Mouse (Mus musculus) liver, adult 2 months (tissue): ENCODE measurements at regions not wholly inside any gene's neighbourhood (a gene's known extent, or its start where the extent isn't known, plus 50 kb on each side); places are given as distances from the start of the nearest gene placed in this dataset.

Experiments used
- DNase-seq: peaks from one replicate; pipeline ENCODE4 v3.0.0-alpha.2; 2011; ENCODE audit warnings: low read depth, low spot score; ENCODE audit errors: extremely low read depth
- H3K27ac ChIP-seq: fragments of 200-500 bp; replicated peaks from 2 replicates; pipeline ENCODE4 v1.5.1; 2012; ENCODE audit warnings: low read depth, mild to moderate bottlenecking, control low read depth, inconsistent platforms, low read length; ENCODE audit not compliant: insufficient read depth
- H3K27me3 ChIP-seq: fragments of 200-500 bp; 2 replicates; pipeline ENCODE4 v1.6.1; 2012; ENCODE audit warnings: mild to moderate bottlenecking, moderate library complexity, low read length, inconsistent platforms; ENCODE audit not compliant: control insufficient read depth, insufficient read depth
- H3K36me3 ChIP-seq: fragments of 200-500 bp; 2 replicates; pipeline ENCODE4 v1.6.1; 2012; ENCODE audit warnings: low read length, inconsistent platforms; ENCODE audit not compliant: control insufficient read depth, insufficient read depth
- H3K4me1 ChIP-seq: fragments of 200-500 bp; 2 replicates; pipeline ENCODE4 v1.6.1; 2011; ENCODE audit warnings: low read length; ENCODE audit not compliant: control insufficient read depth, insufficient read depth
- H3K4me3 ChIP-seq: fragments of 200-500 bp; 2 replicates; pipeline ENCODE4 v1.5.1; 2011; ENCODE audit warnings: low read depth, mild to moderate bottlenecking, control low read depth, low read length, moderate library complexity; ENCODE audit not compliant: insufficient read depth
- H3K79me2 ChIP-seq: fragments of 200-500 bp; 2 replicates; pipeline ENCODE4 v1.6.1; 2012; ENCODE audit warnings: inconsistent platforms, mild to moderate bottlenecking, low read length, moderate library complexity; ENCODE audit not compliant: control insufficient read depth, insufficient read depth
- H3K9ac ChIP-seq: fragments of 200-500 bp; 2 replicates; pipeline ENCODE4 v1.6.1; 2012; ENCODE audit warnings: low read depth, mild to moderate bottlenecking, control low read depth, inconsistent platforms, low read length
- CTCF ChIP-seq: fragments of 200-500 bp; IDR thresholded peaks from 2 replicates; pipeline ENCODE4 v1.5.1; 2011; ENCODE audit warnings: low read depth, low read length, control low read depth
- POLR2A ChIP-seq: fragments of 200-500 bp; IDR thresholded peaks from 2 replicates; pipeline ENCODE4 v1.6.1; 2011; ENCODE audit warnings: low read length, control low read depth; ENCODE audit not compliant: insufficient read depth; ENCODE audit errors: extremely low read depth
- WGBS: fragments of 180-500 bp; shearing (Covaris S2); methylation state at CpG from one replicate; pipeline ENCODE4 v1.1.7; 2018; 5-methylcytosine and 5-hydroxymethylcytosine counted together

DNA sequence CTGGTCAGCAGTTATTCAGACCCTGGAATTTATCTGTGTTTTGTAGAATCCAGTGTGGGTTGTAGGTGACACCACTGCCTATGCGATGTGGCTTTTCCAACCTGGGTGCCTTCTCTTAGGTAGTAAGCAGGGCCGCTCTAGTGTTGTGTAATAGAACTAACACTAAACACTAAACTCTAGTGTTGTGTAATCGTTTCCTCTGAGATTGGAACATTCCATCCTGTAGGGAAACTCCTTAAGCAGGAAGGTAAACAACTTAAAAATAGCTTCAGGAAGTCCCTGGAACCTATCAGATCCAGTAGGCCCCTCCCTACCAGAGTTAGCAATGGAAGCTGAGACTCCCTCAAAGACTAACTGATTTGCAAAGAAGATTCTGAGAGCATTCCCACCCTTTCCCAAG lies 161.9 kb upstream of the Hs3st3a1 start:
- Histone ChIP-seq H3K9ac (no peak overlapping the region), H3K4me3 (no peak overlapping the region), H3K27me3 (no peaks in the 10 kb centered on the region), H3K36me3 (no peaks in the 10 kb centered on the region), H3K27ac (no peak overlapping the region), H3K79me2 (no peaks in the 10 kb centered on the region), H3K4me1 (no peaks in the 10 kb centered on the region)
- DNase-seq, result peak; percentile 45
- no peak for TF ChIP-seq CTCF
- TF ChIP-seq POLR2A, result no peak
- 25% methylated on average over 3 of the region's 3 CpGs for WGBS

DNA sequence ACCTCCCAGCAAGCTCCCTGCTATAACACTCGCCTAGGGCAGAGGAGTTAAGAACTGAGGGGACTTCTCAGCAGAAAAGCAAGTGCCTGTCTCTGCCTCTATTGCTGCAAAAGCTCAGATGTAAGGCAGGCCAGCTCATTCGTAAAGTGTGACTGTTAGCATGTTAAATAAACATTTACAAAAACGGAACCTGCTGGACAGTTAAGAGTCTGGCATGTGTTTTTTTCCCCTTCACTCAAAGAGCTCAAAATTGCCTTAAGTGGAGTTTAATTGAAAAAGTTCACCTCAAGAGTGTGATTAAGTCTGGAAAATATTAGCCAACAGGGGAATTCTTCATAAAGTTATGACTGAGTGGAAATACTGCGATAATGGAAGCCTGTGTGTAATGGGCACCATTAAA lies 167.0 kb upstream of the Hs3st3a1 start:
- H3K79me2 ChIP-seq, result no peaks in the 10 kb centered on the region
- TF ChIP-seq POLR2A (no peak), CTCF (no peak)
- no peak for DNase-seq
- H3K27ac ChIP-seq, result no peak overlapping the region
- no peaks in the 10 kb centered on the region for H3K27me3 ChIP-seq
- H3K4me1 ChIP-seq, result no peaks in the 10 kb centered on the region
- 55% methylated on average over 4 of the region's 4 CpGs for WGBS
- H3K36me3 ChIP-seq, result no peaks in the 10 kb centered on the region
- H3K4me3 ChIP-seq, result no peak overlapping the region
- H3K9ac ChIP-seq, result no peak overlapping the region

DNA sequence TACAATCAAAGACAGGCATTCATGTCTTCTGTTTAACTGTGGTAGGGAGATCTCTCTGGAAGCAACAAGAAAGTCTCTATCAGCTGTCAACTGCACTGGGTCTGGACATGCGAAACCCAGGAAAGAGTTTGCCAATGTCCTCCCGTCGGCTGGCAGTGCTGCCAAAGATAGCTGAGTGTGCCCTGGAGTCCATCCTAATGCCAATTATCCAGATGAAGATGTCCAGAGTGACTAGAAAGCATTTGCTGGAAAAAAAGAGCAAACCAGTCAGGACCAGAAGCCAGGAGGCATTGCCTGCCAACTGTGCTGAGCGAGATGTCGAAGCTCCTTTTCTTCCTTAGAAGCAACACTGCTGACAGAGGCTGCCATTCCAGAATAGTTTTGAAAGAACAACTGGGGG lies 167.6 kb upstream of the Hs3st3a1 start:
- Histone ChIP-seq H3K9ac (no peak overlapping the region), H3K4me3 (no peak overlapping the region), H3K36me3 (no peaks in the 10 kb centered on the region), H3K4me1 (no peaks in the 10 kb centered on the region), H3K79me2 (no peaks in the 10 kb centered on the region), H3K27ac (no peak overlapping the region), H3K27me3 (no peaks in the 10 kb centered on the region)
- DNase-seq, result no peak
- 80% methylated on average over 5 of the region's 5 CpGs for WGBS
- no peak for TF ChIP-seq POLR2A
- TF ChIP-seq CTCF, result no peak

DNA sequence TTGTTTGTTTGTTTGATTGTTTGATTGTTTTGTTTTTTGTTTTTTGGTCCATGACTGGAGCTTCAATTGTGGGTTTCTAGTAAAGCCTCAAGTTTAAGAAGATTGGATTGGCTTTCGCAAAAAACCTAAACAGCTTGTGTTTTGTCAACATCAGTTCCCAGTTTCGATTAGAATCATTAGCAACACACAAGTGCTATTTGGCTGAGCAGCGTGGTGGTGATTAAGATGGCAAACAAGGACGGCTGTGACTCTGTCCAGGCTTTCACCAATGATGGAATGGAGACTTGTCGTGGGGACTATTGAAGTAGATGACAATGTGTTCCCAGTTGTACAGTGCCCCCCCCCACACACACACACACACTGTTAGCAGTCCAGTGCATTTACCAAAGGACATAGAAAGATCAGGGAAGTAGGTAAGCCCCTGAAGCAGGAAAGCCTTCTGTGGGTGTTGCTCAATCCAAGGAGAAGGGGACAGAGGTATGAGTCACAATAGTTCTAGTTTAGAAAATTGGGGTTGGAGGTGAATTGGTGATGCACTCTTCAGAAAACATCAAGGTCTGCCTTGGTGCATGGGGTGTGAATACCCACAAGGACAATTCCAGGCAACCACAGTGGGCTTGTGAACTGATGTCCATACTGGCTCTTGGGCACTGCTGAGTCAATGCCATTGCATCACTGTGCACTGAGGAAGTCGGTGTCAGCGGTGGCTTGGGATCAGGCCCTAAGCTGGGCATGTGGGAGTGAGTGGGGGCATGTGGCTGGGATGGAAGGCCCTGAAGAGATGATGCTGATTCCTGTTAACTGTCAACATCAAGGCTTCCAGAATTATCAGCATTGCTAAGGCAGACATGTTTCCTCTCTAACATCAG lies 174.5 kb upstream of the Cox10 start:
- Histone ChIP-seq H3K27me3 (no peaks in the 10 kb centered on the region), H3K9ac (no peak overlapping the region), H3K36me3 (no peaks in the 10 kb centered on the region), H3K27ac (no peak overlapping the region), H3K4me3 (no peak overlapping the region), H3K79me2 (no peaks in the 10 kb centered on the region), H3K4me1 (no peaks in the 10 kb centered on the region)
- no peak for TF ChIP-seq POLR2A
- TF ChIP-seq CTCF, result no peak
- no peak for DNase-seq
- WGBS, result 66% methylated on average over 7 of the region's 7 CpGs

DNA sequence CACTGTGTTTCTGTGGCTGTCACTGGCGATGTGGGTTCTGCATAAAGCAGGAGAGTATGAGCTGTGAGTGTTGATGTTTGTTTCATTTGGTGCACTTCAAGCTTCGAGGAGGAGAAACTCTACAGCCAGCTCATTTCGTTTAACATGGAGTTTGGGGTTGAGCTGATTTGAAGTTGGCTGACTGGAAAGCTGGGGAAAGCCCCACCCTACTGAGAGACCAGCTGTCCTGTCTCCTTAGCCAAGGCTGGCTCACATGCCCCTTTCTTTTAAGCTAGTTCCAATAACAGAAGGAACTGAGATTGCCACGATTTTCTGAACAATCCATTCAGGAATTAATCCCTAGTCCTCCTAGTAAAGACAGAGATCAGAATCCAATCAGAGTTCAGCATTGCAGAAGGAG lies 157.6 kb upstream of the Cox10 start:
- H3K79me2 ChIP-seq, result no peaks in the 10 kb centered on the region
- H3K27me3 ChIP-seq, result no peaks in the 10 kb centered on the region
- H3K4me1 ChIP-seq, result no peaks in the 10 kb centered on the region
- H3K36me3 ChIP-seq, result no peaks in the 10 kb centered on the region
- TF ChIP-seq CTCF, result no peak
- TF ChIP-seq POLR2A, result no peak
- H3K9ac ChIP-seq, result no peak overlapping the region
- H3K4me3 ChIP-seq, result no peak overlapping the region
- WGBS, result 84% methylated on average over 4 of the region's 4 CpGs
- DNase-seq, result no peak
- H3K27ac ChIP-seq, result no peak overlapping the region

DNA sequence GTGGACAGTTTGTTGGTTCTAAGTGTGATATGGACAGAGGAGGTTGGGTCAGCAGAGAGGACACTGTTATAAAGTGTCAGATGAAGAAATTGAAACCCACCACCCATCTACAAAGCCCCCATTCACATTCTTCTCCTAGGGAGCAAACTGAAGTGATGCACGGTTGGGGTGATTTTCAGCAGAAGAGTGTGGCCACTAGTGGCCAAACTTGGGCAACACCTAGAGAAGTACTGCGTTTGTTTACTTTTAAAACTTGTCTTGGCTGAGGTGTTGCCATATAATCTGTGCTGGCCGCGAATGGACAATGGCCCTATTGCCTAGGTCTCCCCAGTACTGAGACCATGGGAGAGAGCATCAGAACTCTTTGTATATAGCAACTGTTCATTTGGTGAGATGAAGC lies 150.8 kb upstream of the Cox10 start:
- 68% methylated on average over 4 of the region's 4 CpGs for WGBS
- TF ChIP-seq POLR2A (no peak), CTCF (no peak)

More for the DNA sequence above, 150.8 kb upstream of the Cox10 start:
- H3K79me2 ChIP-seq, result no peaks in the 10 kb centered on the region
- H3K36me3 ChIP-seq, result no peaks in the 10 kb centered on the region
- no peak overlapping the region for H3K27ac ChIP-seq
- H3K9ac ChIP-seq, result no peak overlapping the region
- no peaks in the 10 kb centered on the region for H3K4me1 ChIP-seq
- H3K4me3 ChIP-seq, result no peak overlapping the region
- no peak for DNase-seq
- H3K27me3 ChIP-seq, result no peaks in the 10 kb centered on the region
